Mouse (Mus musculus): Measurements from ENCODE around the gene Cenpp. TPM values are rescaled to one million over a fixed set of nuclear protein-coding genes. Genes with fewer than 3 reads are reported as not detected.

The Cenpp gene
- total and polyA plus RNA-seq, 2 experiments from 2014 or later = 2.1 to 16.2 TPM

GRCm38 (mm10) chr13:49478851-49479374 lies 173.7 kb downstream of the Cenpp start:
- Histone ChIP-seq H3K4me2 (ENCODE audit: low read depth, low read length) (no peak overlapping the region), H3K36me3 (replicated peaks; ENCODE audit: control insufficient read depth, insufficient read depth, low read length) (no peaks in the 10 kb centered on the region), H3K4me3 (ENCODE audit: low read depth, low read length) (no peak overlapping the region), H3K9ac (replicated peaks; ENCODE audit: low read depth, low read length) (no peak overlapping the region), H3K27ac (ENCODE audit: low read depth) (no peak overlapping the region; the same call in 1 of the 2 replicates), H3K27me3 (ENCODE audit: control insufficient read depth, insufficient read depth, low read length) (no peaks in the 10 kb centered on the region), H3K4me1 (ENCODE audit: control insufficient read depth, insufficient read depth) (peaks cover 4% of the 10 kb centered on the region), H3K9me3 (replicated peaks; ENCODE audit: control insufficient read depth, low read length) (no peaks in the 10 kb centered on the region)
- WGBS = 90% methylated on average over 6 of the region's 6 CpGs
- TF ChIP-seq CTCF (IDR thresholded peaks at IDR 0.05; ENCODE audit: low read depth) = no peak
- TF ChIP-seq EP300 (IDR thresholded peaks at IDR 0.05; ENCODE audit: low read depth) = no peak
- DNase-seq (ENCODE audit: low spot score) (no peak), ATAC-seq (ENCODE audit: insufficient read depth, low read depth) (no peak)

- WGBS = 87% methylated on average over 3 of the region's 3 CpGs
- H3K27ac ChIP-seq (ENCODE audit: low read depth) = no peak overlapping the region
- H3K27me3 ChIP-seq (ENCODE audit: control insufficient read depth, insufficient read depth, low read length) = no peaks in the 10 kb centered on the region
- DNase-seq (ENCODE audit: low spot score) (no peak), ATAC-seq (ENCODE audit: insufficient read depth, low read depth) (no peak)
- no peak overlapping the region for H3K4me3 ChIP-seq (ENCODE audit: low read depth, low read length)
- no peaks in the 10 kb centered on the region for H3K36me3 ChIP-seq (replicated peaks; ENCODE audit: control insufficient read depth, insufficient read depth, low read length)
- no peak overlapping the region for H3K9ac ChIP-seq (replicated peaks; ENCODE audit: low read depth, low read length)
- no peaks in the 10 kb centered on the region for H3K9me3 ChIP-seq (replicated peaks; ENCODE audit: control insufficient read depth, low read length)
- no peak overlapping the region for H3K4me2 ChIP-seq (ENCODE audit: low read depth, low read length)
- TF ChIP-seq EP300 (IDR thresholded peaks at IDR 0.05; ENCODE audit: low read depth) (no peak), CTCF (IDR thresholded peaks at IDR 0.05; ENCODE audit: low read depth) (no peak)
- H3K4me1 ChIP-seq (ENCODE audit: control insufficient read depth, insufficient read depth) = peaks cover 4% of the 10 kb centered on the region
Observed at GRCm38 (mm10) chr13:49477887-49478286, 174.7 kb downstream of the Cenpp start.

GRCm38 (mm10) chr13:49472676-49473005 lies 179.9 kb downstream of the Cenpp start:
- ATAC-seq (ENCODE audit: insufficient read depth, low read depth) = no peak

GRCm38 (mm10) chr13:49471981-49472675 lies 180.5 kb downstream of the Cenpp start:
- Histone ChIP-seq H3K4me2 (ENCODE audit: low read depth, low read length) (no peak overlapping the region), H3K9ac (replicated peaks; ENCODE audit: low read depth, low read length) (no peak overlapping the region), H3K27ac (ENCODE audit: low read depth) (no peak overlapping the region), H3K4me3 (ENCODE audit: low read depth, low read length) (no peak overlapping the region), H3K36me3 (replicated peaks; ENCODE audit: control insufficient read depth, insufficient read depth, low read length) (no peaks in the 10 kb centered on the region), H3K9me3 (replicated peaks; ENCODE audit: control insufficient read depth, low read length) (no peaks in the 10 kb centered on the region), H3K4me1 (ENCODE audit: control insufficient read depth, insufficient read depth) (peaks cover 12% of the 10 kb centered on the region), H3K27me3 (ENCODE audit: control insufficient read depth, insufficient read depth, low read length) (no peaks in the 10 kb centered on the region)
- no peak for DNase-seq (ENCODE audit: low spot score)
- ATAC-seq (ENCODE audit: insufficient read depth, low read depth) = no peak
- TF ChIP-seq CTCF (IDR thresholded peaks at IDR 0.05; ENCODE audit: low read depth) = no peak
- TF ChIP-seq EP300 (IDR thresholded peaks at IDR 0.05; ENCODE audit: low read depth) = no peak
- 56% methylated on average over 4 of the region's 4 CpGs for WGBS

More at GRCm38 (mm10) chr13:49472676-49473005, 179.9 kb downstream of the Cenpp start:
- H3K4me1 ChIP-seq (ENCODE audit: control insufficient read depth, insufficient read depth) = peaks cover 12% of the 10 kb centered on the region
- H3K4me2 ChIP-seq (ENCODE audit: low read depth, low read length) = no peak overlapping the region
- TF ChIP-seq EP300 (IDR thresholded peaks at IDR 0.05; ENCODE audit: low read depth) (no peak), CTCF (IDR thresholded peaks at IDR 0.05; ENCODE audit: low read depth) (no peak)
- no peak for DNase-seq (ENCODE audit: low spot score)
- no peak overlapping the region for H3K9ac ChIP-seq (replicated peaks; ENCODE audit: low read depth, low read length)
- no peak overlapping the region for H3K4me3 ChIP-seq (ENCODE audit: low read depth, low read length)
- WGBS = 89% methylated on average over 6 of the region's 6 CpGs
- no peaks in the 10 kb centered on the region for H3K27me3 ChIP-seq (ENCODE audit: control insufficient read depth, insufficient read depth, low read length)
- no peaks in the 10 kb centered on the region for H3K36me3 ChIP-seq (replicated peaks; ENCODE audit: control insufficient read depth, insufficient read depth, low read length)
- H3K9me3 ChIP-seq (replicated peaks; ENCODE audit: control insufficient read depth, low read length) = no peaks in the 10 kb centered on the region
- no peak overlapping the region for H3K27ac ChIP-seq (ENCODE audit: low read depth)

DNA sequence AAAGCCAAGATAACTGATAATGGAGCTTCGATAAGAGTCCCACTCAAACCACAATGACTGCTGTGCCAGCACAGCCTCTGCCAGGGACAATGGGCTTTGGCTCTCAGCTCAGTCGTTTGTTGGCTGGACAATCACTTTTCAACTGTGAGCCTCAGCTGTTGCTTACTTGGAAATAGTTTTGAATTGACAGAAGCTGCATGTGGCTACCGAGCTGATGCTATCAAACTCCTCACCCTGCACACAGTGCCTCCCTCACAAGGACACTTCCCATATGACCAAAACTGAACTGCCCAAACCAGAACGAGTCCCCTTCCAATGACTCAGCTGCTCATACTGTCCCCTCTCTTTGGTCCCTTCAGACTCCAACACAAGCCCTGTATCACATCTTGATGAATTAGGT lies 181.8 kb downstream of the Cenpp start:
- H3K4me3 ChIP-seq (ENCODE audit: low read depth, low read length) = no peak overlapping the region

More for the DNA sequence above, 181.8 kb downstream of the Cenpp start:
- 0 out of 2 replicates have a peak, but pooled peaks cover 2% of the 10 kb centered on the region for H3K36me3 ChIP-seq (replicated peaks; ENCODE audit: control insufficient read depth, insufficient read depth, low read length)
- peak; percentile 38 for ATAC-seq (ENCODE audit: insufficient read depth, low read depth)
- no peak for DNase-seq (ENCODE audit: low spot score)
- H3K27me3 ChIP-seq (ENCODE audit: control insufficient read depth, insufficient read depth, low read length) = no peaks in the 10 kb centered on the region
- H3K9ac ChIP-seq (replicated peaks; ENCODE audit: low read depth, low read length) = no peak overlapping the region
- no peak overlapping the region for H3K4me2 ChIP-seq (ENCODE audit: low read depth, low read length)
- H3K4me1 ChIP-seq (ENCODE audit: control insufficient read depth, insufficient read depth) = peaks cover 12% of the 10 kb centered on the region
- no peak overlapping the region for H3K27ac ChIP-seq (ENCODE audit: low read depth)
- TF ChIP-seq EP300 (IDR thresholded peaks at IDR 0.05; ENCODE audit: low read depth) (no peak), CTCF (IDR thresholded peaks at IDR 0.05; ENCODE audit: low read depth) (no peak)
- WGBS = 40% methylated on average over 4 of the region's 4 CpGs
- H3K9me3 ChIP-seq (replicated peaks; ENCODE audit: control insufficient read depth, low read length) = no peaks in the 10 kb centered on the region
